Mouse (Mus musculus) gastrocnemius, postnatal 10 days (tissue): Measurements from ENCODE around the gene Hist1h2br. TPM values are rescaled to one million over a fixed set of nuclear protein-coding genes. Genes with fewer than 3 reads are reported as not detected.
"Not testable (repeated sequence)": the region's sequence is repeated elsewhere in the genome, so short reads cannot be mapped to it uniquely, and the experiment has no call there.

Experiments used
- DNase-seq: peaks from one replicate; pipeline ENCODE4 v3.0.0; 2021; ENCODE audit warnings: mixed read lengths
- long read RNA-seq, 2 experiments: library from polyadenylated mRNA; stranded (forward); transcript quantifications; one replicate each; pipeline ENCODE4 v2.0.0; 2021
- total RNA-seq, 2 experiments: library from RNA; stranded (reverse); gene quantifications; 2 replicates each; pipeline ENCODE4 v1.2.3; 2021

The Hist1h2br gene
- 100 to 1,000 TPM; 139 to 146 TPM for total RNA-seq
- long read RNA-seq, experiment 1, result 0 reads
- long read RNA-seq, experiment 2, partial matches to known transcripts, result 0 of 1 reads
- long read RNA-seq, experiment 2, other reads (novel, unspliced or antisense), result 0 of 1 reads

- not testable (repeated sequence) for DNase-seq
Observed at GRCm38 (mm10) chr13:21833461-21833860, at the start of gene Hist1h2br, which contains the start of gene Hist1h2ap. TSS of gene Hist1h2br (plus strand) at chr13:21833743. TSS of gene Hist1h2ap (minus strand) at chr13:21833507.

GRCm38 (mm10) chr13:21784311-21784710 is 49.2 kb upstream of the Hist1h2br start:
- DNase-seq, result no peak

- DNase-seq, result no peak
Observed at GRCm38 (mm10) chr13:21786189-21786898, 47.2 kb upstream of the Hist1h2br start.

GRCm38 (mm10) chr13:21786899-21787629 is 46.5 kb upstream of the Hist1h2br start, which contains the start of the genes Hist1h2an and Hist1h2bp:
TSS of gene Hist1h2an (minus strand) at chr13:21787218.
TSS of gene Hist1h2bp (plus strand) at chr13:21787461.
- peak; percentile 69 for DNase-seq

GRCm38 (mm10) chr13:21787760-21788593 is 45.6 kb upstream of the Hist1h2br start:
- no peak for DNase-seq

GRCm38 (mm10) chr13:21789925-21790324 is 43.6 kb upstream of the Hist1h2br start:
- DNase-seq, result no peak

- DNase-seq, result no peak
Observed at GRCm38 (mm10) chr13:21790601-21791283, 42.8 kb upstream of the Hist1h2br start.

- DNase-seq, result no peak
Observed at GRCm38 (mm10) chr13:21795584-21795983, 38.0 kb upstream of the Hist1h2br start.

GRCm38 (mm10) chr13:21797163-21797562 is 36.4 kb upstream of the Hist1h2br start:
- DNase-seq, result not testable (repeated sequence)

- DNase-seq, result not testable (repeated sequence)
Observed at GRCm38 (mm10) chr13:21803058-21803457, 30.5 kb upstream of the Hist1h2br start.

GRCm38 (mm10) chr13:21810073-21810472 is 23.5 kb upstream of the Hist1h2br start, which contains the start of the genes Hist1h2bq and Hist1h2ao:
TSS of gene Hist1h2bq (minus strand) at chr13:21810197.
TSS of gene Hist1h2ao (plus strand) at chr13:21810465.
- not testable (repeated sequence) for DNase-seq

- not testable (repeated sequence) for DNase-seq
Observed at GRCm38 (mm10) chr13:21811074-21811473, 22.5 kb upstream of the Hist1h2br start.

- not testable (repeated sequence) for DNase-seq
Observed at GRCm38 (mm10) chr13:21811539-21811938, 22.0 kb upstream of the Hist1h2br start, which contains the start of gene Hist1h4m. TSS of gene Hist1h4m (plus strand) at chr13:21811746.

- DNase-seq, result not testable (repeated sequence)
Observed at GRCm38 (mm10) chr13:21812092-21812491, 21.5 kb upstream of the Hist1h2br start.

- not testable (repeated sequence) for DNase-seq
Observed at GRCm38 (mm10) chr13:21820082-21820890, 13.3 kb upstream of the Hist1h2br start.

- no peak for DNase-seq
Observed at GRCm38 (mm10) chr13:21828511-21828910, 5.0 kb upstream of the Hist1h2br start.

GRCm38 (mm10) chr13:21830344-21830743 is 3.2 kb upstream of the Hist1h2br start:
- DNase-seq, result no peak

GRCm38 (mm10) chr13:21831418-21832394 is 1.8 kb upstream of the Hist1h2br start, which contains the start of gene Hist1h4n:
TSS of gene Hist1h4n (minus strand) at chr13:21832196.
- not testable (repeated sequence) for DNase-seq

- not testable (repeated sequence) for DNase-seq
Observed at GRCm38 (mm10) chr13:21840508-21840907, 7.0 kb downstream of the Hist1h2br start.
